Mouse (Mus musculus) cortical plate, adult 2 months (tissue): ENCODE data around the gene Olfr410.

ENCODE experiments used
- CTCF ChIP-seq: fragments of 200-500 bp; IDR thresholded peaks from 2 replicates; pipeline ENCODE4 v1.5.1; 2011; ENCODE audit warnings: mild to moderate bottlenecking, control low read depth, low read length; ENCODE audit not compliant: insufficient read depth; ENCODE audit errors: extremely low read depth
- POLR2A ChIP-seq: fragments of 200-500 bp; IDR thresholded peaks from 2 replicates; pipeline ENCODE4 v1.6.1; 2011; ENCODE audit warnings: mild to moderate bottlenecking, low read length, control low read depth; ENCODE audit not compliant: insufficient read depth; ENCODE audit errors: extremely low read depth

DNA sequence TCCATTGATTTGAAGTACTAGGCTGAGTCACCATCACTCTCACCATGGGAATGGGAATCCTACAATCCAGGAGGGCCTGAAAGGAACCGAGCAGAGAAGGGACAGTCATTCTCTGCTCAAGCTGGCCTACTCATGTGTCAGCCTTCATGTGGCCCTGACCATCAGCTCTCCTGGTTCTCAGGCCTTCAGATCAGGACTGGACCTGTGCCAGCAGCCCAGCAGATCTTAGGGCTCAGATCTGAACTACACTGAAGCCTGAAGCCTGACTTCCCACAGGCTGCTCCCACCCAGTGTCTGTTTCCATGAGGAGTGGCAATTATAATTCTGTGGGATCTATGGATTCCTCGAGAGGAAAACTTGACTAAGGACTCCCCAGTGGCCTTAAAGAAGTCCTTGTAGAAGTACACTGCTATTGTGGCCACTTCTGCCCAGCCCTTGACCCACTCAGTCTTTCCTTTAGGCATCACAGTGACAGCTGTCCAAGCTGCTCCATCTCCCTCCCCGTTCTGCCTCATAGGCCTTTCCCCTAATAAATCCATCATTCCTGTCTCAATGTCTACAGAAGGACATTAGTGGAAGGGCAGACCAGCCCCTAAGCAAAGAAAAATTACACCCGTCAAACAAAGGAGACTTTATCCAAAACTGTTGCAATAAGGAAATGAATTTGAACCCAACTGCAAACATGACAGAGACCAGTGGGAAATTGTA, 41.5 kb upstream of the Olfr410 start:
- TF ChIP-seq POLR2A: no peak
- TF ChIP-seq CTCF: no peak
